Mouse (Mus musculus) neural tube, embryonic 12.5 days (tissue): ENCODE results near the gene Six3. TPM values are rescaled to one million over a fixed set of nuclear protein-coding genes. Genes with fewer than 3 reads are reported as not detected.

Source experiments
- ATAC-seq: fragments of 200-750 bp; cut with Nextera tagmentation; 2 replicates; pipeline ENCODE4 v1.8.0; 2017; ENCODE audit warnings: low read depth, mild to moderate bottlenecking, moderate TSS enrichment, moderate library complexity; ENCODE audit not compliant: low FRiP score
- H3K27ac ChIP-seq: fragments of 300-500 bp; sonication (generic); 2 replicates; pipeline ENCODE4 v1.5.1; 2016
- H3K27me3 ChIP-seq: fragments of 300-500 bp; sonication (generic); replicated peaks from 2 replicates; pipeline ENCODE4 v1.6.1; 2016; ENCODE audit warnings: mild to moderate bottlenecking
- H3K36me3 ChIP-seq: fragments of 300-500 bp; sonication (generic); 2 replicates; pipeline ENCODE4 v1.6.1; 2016; ENCODE audit warnings: mild to moderate bottlenecking
- H3K4me1 ChIP-seq: fragments of 300-500 bp; sonication (generic); 2 replicates; pipeline ENCODE4 v1.6.1; 2016
- H3K4me2 ChIP-seq: fragments of 300-500 bp; sonication (generic); replicated peaks from 2 replicates; pipeline ENCODE4 v1.6.1; 2016; ENCODE audit warnings: mild to moderate bottlenecking
- H3K4me3 ChIP-seq: fragments of 300-500 bp; sonication (generic); 2 replicates; pipeline ENCODE4 v1.5.1; 2016
- H3K9ac ChIP-seq: fragments of 300-500 bp; sonication (generic); 2 replicates; pipeline ENCODE4 v1.6.1; 2016; ENCODE audit warnings: mild to moderate bottlenecking
- H3K9me3 ChIP-seq: fragments of 300-500 bp; sonication (generic); 2 replicates; pipeline ENCODE4 v1.6.1; 2016; ENCODE audit warnings: mild to moderate bottlenecking
- WGBS: fragments of 180-500 bp; shearing (Covaris S2); methylation state at CpG from one replicate; pipeline ENCODE4 v1.1.7; 2016; 5-methylcytosine and 5-hydroxymethylcytosine counted together
- polyA plus RNA-seq: library from polyadenylated mRNA; unstranded; fragments of >200 nt; fragmentation: Nextera tagmentation; extraction: Ambion mirVana; gene quantifications from 2 replicates; pipeline ENCODE4 v1.2.1, GENCODE M21; 2016

Gene Six3
- polyA plus RNA-seq, 1 experiment from 2014 or later = not detected

DNA sequence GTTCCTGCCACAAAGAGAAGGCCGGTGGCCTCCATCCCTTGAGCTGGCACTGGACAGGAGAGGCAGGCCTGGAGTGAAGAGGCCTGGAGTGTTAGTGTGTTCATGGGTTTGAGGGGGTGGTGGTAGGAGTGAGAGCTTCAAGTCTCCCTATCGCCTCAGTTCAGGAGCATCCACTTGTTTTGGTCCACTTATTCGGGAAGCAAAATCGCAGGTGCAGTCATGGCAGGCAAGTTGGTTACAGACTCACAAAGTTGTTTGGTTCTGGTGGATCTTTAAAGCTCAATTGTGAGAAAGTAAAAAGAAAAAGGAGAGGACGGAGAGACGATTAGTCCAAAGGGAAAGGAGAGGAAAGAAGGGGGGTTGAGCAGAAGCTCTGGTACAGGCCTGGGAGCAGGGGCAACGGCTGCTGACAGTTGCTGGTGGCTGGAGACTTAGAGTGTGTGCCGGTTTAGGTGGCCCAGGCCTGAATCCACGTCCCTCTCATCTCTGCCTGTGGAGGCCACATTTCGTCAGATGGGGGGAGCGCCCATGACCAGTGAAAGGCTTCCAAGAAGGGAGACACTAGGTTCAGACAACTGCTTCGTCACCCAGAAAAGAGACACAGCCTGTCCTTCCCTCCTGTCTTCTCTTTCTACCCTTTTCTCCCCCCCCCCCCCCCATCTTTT lies 9.2 kb downstream of the Six3 start:
- Histone ChIP-seq H3K36me3 (no peaks in the 10 kb centered on the region), H3K4me2 (no peak overlapping the region), H3K9me3 (no peaks in the 10 kb centered on the region), H3K27ac (no peak overlapping the region), H3K9ac (no peak overlapping the region), H3K4me3 (0 out of 2 replicates have a peak overlapping the region, but pooled peaks have one; percentile 5), H3K27me3 (peaks cover 91% of the 10 kb centered on the region), H3K4me1 (peaks cover 17% of the 10 kb centered on the region)
- 2% methylated on average over 12 of the region's 12 CpGs for WGBS
- no peak for ATAC-seq

DNA sequence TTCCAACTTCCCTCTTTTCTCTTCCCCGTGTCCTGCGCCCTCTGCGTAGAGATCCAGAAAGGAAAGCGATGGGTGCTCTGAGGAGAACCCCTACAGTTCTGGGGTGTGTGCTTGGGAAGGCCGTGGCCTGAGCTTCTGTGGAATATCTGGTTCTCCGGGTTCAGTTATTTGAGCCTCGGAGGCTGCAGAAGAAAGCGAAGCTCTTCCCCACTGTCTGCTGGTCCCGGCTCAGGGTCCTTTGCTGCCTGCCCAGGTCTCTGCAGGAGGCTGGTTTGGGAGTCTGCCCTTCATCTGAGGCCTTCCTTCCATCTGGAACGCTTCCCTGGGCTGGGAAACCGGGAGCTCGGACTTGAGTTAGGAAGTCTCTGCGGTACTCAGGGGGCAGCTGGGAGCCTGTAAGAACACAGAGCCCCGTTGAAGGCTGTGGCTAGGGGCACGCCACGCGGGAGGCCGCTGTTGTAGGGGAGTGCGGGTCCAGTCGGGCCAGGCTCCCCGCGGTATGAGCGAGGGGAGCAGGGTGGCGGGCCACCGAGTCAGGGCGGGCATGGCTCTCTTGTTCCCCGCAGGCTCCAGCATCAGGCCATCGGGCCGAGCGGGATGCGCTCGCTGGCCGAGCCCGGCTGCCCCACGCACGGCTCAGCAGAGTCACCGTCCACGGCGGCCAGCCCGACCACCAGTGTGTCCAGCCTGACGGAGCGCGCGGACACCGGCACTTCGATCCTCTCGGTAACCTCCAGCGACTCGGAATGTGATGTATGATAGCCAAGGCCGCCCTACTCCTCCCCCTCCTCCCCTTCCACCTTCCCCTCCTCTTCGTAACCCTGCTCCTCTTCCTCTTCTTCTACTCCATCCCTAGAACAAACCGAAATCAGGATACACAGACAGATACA lies 10.0 kb downstream of the Six3 start:
- 0 out of 2 replicates have a peak overlapping the region, but pooled peaks have one; percentile 5 for H3K4me3 ChIP-seq
- H3K9ac ChIP-seq = no peak overlapping the region
- H3K27me3 ChIP-seq = peaks cover 91% of the 10 kb centered on the region
- ATAC-seq = no peak
- WGBS = under 1% methylated on average over 51 of the region's 52 CpGs
- H3K36me3 ChIP-seq = no peaks in the 10 kb centered on the region
- no peaks in the 10 kb centered on the region for H3K9me3 ChIP-seq
- no peak overlapping the region for H3K27ac ChIP-seq
- H3K4me1 ChIP-seq = peaks cover 14% of the 10 kb centered on the region
- peak overlapping the region; percentile 15; the same call in 1 of the 2 replicates for H3K4me2 ChIP-seq

DNA sequence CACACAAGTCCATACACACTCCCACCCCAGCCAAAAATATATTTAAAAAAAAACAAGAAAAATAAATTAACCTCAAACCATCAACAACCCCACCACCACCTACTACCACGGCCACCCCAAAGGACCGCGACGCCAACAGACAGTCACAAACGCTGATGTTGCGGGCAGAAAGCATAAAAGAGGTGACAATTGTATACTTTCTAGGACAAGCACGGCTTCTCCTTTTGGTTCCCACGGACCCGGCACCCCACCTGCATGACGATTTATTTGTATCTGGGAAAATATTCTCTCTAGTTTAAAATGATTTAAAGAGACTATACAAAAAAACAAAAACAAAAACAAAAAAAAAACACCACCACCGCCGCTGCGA lies 10.6 kb downstream of the Six3 start:
- under 1% methylated on average over 13 of the region's 13 CpGs for WGBS
- ATAC-seq = no peak
- peaks cover 18% of the 10 kb centered on the region for H3K4me1 ChIP-seq
- peaks cover 91% of the 10 kb centered on the region for H3K27me3 ChIP-seq
- no peak overlapping the region for H3K4me3 ChIP-seq
- H3K27ac ChIP-seq = no peak overlapping the region
- H3K4me2 ChIP-seq = no peak overlapping the region
- no peaks in the 10 kb centered on the region for H3K36me3 ChIP-seq
- H3K9me3 ChIP-seq = no peaks in the 10 kb centered on the region
- H3K9ac ChIP-seq = no peak overlapping the region

DNA sequence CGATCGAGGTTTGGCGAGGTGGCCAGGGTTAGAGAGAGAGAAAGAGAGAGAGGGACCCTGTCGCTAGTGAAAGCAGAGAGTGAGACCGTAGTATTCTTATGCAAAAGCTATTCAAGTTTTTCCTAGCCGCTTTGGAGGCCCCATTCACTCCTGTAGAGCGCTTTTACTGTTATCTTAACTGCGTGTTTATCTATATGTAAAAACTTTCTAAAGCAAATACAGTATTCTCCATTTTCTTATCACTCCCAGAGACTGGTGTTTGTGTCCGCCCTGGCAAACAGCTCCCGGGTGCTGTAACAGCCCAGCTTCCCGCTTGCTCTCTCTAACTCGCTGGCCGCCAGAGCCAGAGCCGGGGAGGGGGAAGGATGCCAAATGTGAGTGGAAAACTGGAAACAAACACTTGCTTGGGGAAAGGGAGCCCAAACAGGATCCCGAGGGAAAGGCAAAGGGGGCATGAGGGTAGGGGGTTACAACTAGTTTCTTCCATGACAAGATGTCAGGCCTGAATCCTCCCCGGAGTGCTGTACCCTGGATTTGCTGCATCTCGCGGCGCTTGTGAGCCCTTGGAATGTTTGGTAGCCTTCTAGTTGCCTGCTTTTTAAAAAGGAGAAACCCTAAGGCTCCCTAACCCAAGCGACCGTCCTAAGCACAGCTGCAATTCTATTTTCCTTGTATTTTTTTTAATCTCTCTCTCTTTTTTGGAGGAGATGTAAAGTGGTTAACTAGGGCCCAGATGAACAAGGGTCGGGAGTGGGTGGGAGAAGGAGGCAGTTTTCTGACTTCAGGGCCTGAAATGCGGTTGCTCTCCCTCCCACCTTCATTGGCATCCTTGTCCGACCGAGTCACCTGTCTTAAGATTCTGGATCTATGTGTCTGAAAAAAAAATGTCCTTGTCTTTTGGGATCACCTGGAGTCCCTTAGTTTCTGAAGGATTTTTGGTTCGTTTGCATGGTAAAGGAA lies 11.9 kb downstream of the Six3 start:
- Histone ChIP-seq H3K4me1 (peaks cover 18% of the 10 kb centered on the region), H3K4me3 (no peak overlapping the region), H3K9me3 (no peaks in the 10 kb centered on the region), H3K27ac (no peak overlapping the region), H3K4me2 (no peak overlapping the region), H3K9ac (no peak overlapping the region), H3K36me3 (no peaks in the 10 kb centered on the region), H3K27me3 (peaks cover 91% of the 10 kb centered on the region)
- ATAC-seq = no peak
- under 1% methylated on average over 26 of the region's 26 CpGs for WGBS

DNA sequence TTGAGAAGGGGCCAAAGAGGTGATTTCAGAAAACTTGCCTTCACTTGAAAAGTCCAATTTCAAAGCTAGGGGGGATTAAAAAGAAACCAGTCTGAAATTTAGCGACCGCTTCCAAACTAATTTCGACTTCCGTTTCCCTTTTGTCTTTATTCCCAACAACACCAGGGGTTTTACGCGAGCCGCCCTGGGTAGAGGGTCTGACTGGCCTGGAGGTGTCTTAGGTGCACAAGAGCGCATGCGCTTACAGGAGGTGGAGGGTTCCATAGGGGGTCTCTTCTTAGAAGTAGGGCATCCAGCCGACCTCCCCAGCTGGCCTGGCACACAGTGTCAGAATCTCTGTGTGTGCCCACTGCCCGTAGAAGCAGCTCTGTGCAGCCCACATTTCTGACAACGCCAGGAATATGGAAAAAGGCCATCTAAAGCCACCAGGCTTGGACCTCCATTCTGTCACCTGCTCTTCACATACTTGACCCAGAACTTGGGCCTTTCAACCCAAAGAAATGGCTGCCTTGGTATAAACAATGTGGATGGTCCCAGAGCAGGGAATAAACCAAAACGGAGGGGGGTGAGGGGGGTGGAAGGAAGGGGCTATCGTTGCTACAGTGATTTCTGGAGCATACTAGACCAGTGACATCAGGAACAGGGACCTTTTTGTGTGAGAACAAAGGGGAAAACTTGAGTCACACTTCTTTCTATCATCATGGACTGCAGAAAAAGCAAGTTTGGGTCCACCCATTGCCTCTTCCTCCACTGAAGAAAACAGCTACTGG lies 12.9 kb downstream of the Six3 start:
- H3K9me3 ChIP-seq = no peaks in the 10 kb centered on the region
- no peaks in the 10 kb centered on the region for H3K36me3 ChIP-seq
- peaks cover 91% of the 10 kb centered on the region for H3K27me3 ChIP-seq
- no peak overlapping the region for H3K4me2 ChIP-seq
- WGBS = 2% methylated on average over 14 of the region's 14 CpGs
- H3K9ac ChIP-seq = no peak overlapping the region
- peaks cover 10% of the 10 kb centered on the region for H3K4me1 ChIP-seq
- no peak for ATAC-seq
- H3K27ac ChIP-seq = no peak overlapping the region
- H3K4me3 ChIP-seq = no peak overlapping the region

DNA sequence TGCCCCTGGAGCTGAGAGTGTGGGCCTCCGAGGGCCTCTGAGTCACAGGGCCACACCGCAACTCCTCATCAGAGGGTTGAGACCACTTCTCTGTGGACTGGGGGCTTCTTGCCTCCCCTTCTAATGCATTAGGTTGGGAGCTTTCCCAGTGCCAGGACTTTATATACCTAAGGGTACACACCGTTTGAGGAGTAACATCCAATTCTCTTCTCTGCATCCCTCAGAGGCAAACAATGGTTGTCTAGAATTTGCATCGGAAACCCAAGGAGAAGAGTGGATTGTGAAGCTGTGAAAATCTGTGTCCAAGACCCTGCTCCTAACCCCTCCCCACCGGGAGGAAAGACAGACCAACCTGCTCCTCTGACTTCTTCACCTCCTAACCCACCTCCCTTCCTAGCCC lies 14.3 kb downstream of the Six3 start:
- no peak overlapping the region for H3K9ac ChIP-seq
- no peaks in the 10 kb centered on the region for H3K36me3 ChIP-seq
- no peak overlapping the region for H3K27ac ChIP-seq
- no peak overlapping the region for H3K4me2 ChIP-seq
- no peak overlapping the region for H3K4me3 ChIP-seq
- 41% methylated on average over 5 of the region's 5 CpGs for WGBS
- no peak for ATAC-seq
- H3K4me1 ChIP-seq = peaks cover 4% of the 10 kb centered on the region; the same call in 1 of the 2 replicates
- H3K9me3 ChIP-seq = no peaks in the 10 kb centered on the region
- H3K27me3 ChIP-seq = peaks cover 91% of the 10 kb centered on the region

DNA sequence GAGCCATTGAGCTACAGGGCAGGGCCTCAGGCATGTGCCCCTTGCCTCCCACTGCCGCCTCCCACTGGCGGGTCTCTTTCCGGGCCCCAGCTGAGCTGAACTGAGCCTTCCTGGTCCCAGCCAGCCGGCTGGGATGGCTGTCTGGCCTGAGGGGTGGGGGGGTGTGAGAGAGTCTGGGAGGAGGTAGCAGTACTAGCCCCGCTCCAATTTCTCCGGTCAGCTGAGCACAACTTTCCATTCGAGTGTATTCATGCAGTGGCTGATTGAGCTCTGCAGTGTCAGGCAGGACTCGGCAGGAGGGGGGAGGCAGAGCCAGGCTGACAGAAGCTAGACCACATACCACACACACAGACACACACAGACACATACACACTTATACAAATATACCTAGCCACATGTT lies 15.4 kb downstream of the Six3 start:
- no peak overlapping the region for H3K4me3 ChIP-seq
- H3K27me3 ChIP-seq = peaks cover 87% of the 10 kb centered on the region
- peaks cover 4% of the 10 kb centered on the region; the same call in 1 of the 2 replicates for H3K4me1 ChIP-seq
- WGBS = 9% methylated on average over 8 of the region's 8 CpGs
- no peak overlapping the region for H3K27ac ChIP-seq
- ATAC-seq = peak; percentile 59
- H3K9me3 ChIP-seq = no peaks in the 10 kb centered on the region
- H3K36me3 ChIP-seq = no peaks in the 10 kb centered on the region
- no peak overlapping the region for H3K9ac ChIP-seq
- no peak overlapping the region for H3K4me2 ChIP-seq

DNA sequence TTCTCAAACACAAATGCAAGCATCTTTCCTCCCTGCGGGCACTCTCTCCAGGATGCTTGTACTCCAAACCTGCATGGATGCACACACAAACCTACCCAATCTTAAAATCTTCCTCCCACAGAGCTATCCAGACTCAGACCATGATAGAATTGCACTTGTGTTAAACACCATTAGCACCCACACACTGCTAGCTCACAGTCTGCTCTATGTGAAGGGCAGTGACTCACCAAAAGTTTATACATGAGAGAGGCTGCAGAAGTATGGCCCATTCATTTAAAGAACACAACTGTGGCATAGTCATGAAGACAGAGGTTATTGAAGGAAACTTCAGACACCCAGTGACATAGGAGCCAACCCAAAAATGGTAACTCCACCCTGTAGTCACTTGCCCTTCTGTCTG lies 16.0 kb downstream of the Six3 start:
- Histone ChIP-seq H3K4me1 (peaks cover 4% of the 10 kb centered on the region; the same call in 1 of the 2 replicates), H3K36me3 (no peaks in the 10 kb centered on the region), H3K4me2 (no peak overlapping the region), H3K9me3 (no peaks in the 10 kb centered on the region), H3K4me3 (no peak overlapping the region), H3K27ac (no peak overlapping the region), H3K27me3 (peaks cover 93% of the 10 kb centered on the region), H3K9ac (no peak overlapping the region)
- WGBS = 87% methylated on average over 1 of the region's 1 CpGs
- no peak for ATAC-seq

DNA sequence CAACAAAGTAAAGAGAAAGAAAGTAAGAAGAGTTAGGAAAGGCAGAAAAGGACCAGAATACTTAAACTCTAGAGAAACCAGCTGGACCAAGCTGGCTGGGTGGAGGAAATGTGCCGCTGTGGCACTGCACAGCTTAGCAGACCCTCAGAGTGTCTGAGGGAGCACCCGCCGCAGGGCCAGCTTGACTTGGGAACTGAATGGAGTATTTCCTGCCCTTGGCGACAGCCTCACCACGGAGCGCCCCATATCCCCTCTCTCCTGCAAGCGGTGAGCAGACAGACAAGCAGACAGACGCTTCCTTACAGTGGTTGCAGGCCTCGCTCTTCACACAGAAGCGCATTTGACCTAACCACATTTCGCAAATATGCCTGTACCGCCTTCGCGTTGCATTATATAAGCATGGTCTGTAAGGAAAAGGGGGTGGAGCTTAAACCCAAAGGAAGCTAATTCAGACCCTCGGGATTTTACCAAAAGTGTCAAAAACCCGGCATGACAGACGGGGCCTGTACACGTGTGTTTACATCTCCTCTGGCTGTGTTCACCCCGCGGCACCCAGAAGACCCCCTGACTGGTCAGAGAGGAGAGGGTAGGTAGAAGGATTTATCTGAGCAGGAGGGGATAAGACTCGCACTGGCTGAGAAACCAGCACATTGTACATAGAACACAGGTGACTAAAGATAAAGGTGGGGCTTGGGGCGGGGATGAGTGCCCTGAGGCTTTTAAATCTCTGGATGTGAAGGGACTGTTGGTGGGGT lies 17.1 kb downstream of the Six3 start:
- Histone ChIP-seq H3K27me3 (peaks cover 86% of the 10 kb centered on the region), H3K4me2 (no peak overlapping the region), H3K9ac (no peak overlapping the region), H3K27ac (no peak overlapping the region), H3K4me1 (peaks cover 4% of the 10 kb centered on the region; the same call in 1 of the 2 replicates), H3K36me3 (no peaks in the 10 kb centered on the region), H3K9me3 (no peaks in the 10 kb centered on the region), H3K4me3 (no peak overlapping the region)
- ATAC-seq = no peak
- WGBS = 50% methylated on average over 22 of the region's 22 CpGs

DNA sequence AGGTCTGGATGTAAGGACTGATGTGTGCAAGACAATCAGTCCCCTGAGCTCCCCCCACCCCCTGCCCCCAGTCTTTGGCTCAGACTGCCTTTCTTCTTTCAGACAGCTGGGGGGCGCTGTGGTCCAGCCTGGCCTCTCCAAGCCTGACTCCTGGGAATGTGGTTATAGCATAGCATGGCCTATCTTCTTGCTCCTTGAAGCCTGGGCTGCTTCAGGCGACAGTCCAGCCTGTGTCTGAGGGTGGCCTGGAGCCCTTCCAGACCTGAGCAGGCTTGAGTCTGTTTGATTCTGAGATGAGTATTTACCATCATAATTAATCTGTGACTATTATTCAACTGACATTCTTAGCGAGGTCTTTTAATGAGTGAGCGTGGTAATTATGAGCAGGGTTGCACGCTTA lies 17.7 kb downstream of the Six3 start:
- H3K4me1 ChIP-seq = peaks cover 4% of the 10 kb centered on the region; the same call in 1 of the 2 replicates
- H3K9ac ChIP-seq = no peak overlapping the region
- 59% methylated on average over 5 of the region's 5 CpGs for WGBS
- H3K36me3 ChIP-seq = no peaks in the 10 kb centered on the region
- no peak overlapping the region for H3K4me3 ChIP-seq
- peaks cover 80% of the 10 kb centered on the region for H3K27me3 ChIP-seq
- H3K27ac ChIP-seq = no peak overlapping the region
- ATAC-seq = no peak
- no peaks in the 10 kb centered on the region for H3K9me3 ChIP-seq
- H3K4me2 ChIP-seq = no peak overlapping the region

DNA sequence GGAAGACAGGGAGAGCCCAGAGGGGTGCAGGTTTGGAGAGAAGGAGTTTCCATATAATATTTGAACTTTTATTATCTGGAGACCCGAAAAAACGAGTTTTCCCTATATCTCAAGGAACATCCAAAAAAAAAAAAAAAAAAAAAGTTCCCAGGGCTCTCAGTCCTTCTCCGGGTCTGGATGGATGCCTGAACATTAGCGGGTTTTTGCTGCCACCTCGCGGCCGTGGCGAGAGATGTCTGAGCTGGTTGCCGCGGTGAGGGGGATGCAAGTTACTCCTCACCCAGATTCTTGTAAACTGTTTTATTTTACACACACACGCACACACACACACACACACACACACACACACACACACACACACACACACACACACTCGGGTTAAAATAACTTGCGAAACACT lies 20.2 kb downstream of the Six3 start:
- H3K4me2 ChIP-seq = no peak overlapping the region

More for the DNA sequence above, 20.2 kb downstream of the Six3 start:
- no peak overlapping the region for H3K9ac ChIP-seq
- H3K9me3 ChIP-seq = no peaks in the 10 kb centered on the region
- 4% methylated on average over 13 of the region's 13 CpGs for WGBS
- ATAC-seq = no peak
- peaks cover 69% of the 10 kb centered on the region for H3K27me3 ChIP-seq
- peaks cover 4% of the 10 kb centered on the region; the same call in 1 of the 2 replicates for H3K4me1 ChIP-seq
- no peaks in the 10 kb centered on the region for H3K36me3 ChIP-seq
- H3K27ac ChIP-seq = no peak overlapping the region
- no peak overlapping the region for H3K4me3 ChIP-seq
